Mouse (Mus musculus) liver, embryonic 14.5 days (tissue): ENCODE measurements at regions not wholly inside any gene's neighbourhood (a gene's known extent, or its start where the extent isn't known, plus 50 kb on each side); places are given as distances from the start of the nearest gene placed in this dataset.

Experiments
- CTCF ChIP-seq: IDR thresholded peaks from 2 replicates; pipeline ENCODE4 v1.5.1; 2016; ENCODE audit warnings: antibody characterized with exemption, low read depth, control low read depth
- EP300 ChIP-seq: IDR thresholded peaks from 2 replicates; pipeline ENCODE4 v1.6.1; 2016; ENCODE audit warnings: antibody characterized with exemption, low read depth

DNA sequence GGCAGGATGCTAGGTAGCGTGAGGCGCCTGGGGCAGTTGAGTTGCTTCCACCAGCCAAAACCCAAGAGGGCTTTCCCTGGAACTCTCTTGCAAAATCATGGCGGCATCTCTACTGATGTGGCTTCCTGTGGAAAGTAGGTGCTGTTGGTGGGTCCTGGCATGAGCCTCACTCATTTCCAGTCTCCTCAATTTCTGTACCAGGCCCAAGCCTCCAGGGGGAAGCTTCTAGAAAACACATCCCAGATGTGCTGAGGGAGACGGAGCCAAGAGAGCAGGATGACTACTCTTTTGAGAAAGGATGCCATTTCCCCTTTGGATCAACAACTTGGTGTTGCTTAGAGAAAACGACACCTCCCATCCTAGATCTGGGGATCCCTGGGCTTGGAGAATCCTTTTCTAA is 50.9 kb upstream of the 1600014C23Rik start:
- TF ChIP-seq CTCF (no peak), EP300 (no peak)
